Mouse (Mus musculus): ENCODE measurements around the gene Pnkp.

Pnkp gene

GRCm38 (mm10) chr7:44853065-44853464 is 3.9 kb upstream of the Pnkp start:
- no peak for DNase-seq (ENCODE audit: low read depth, low spot score)

- DNase-seq (ENCODE audit: low read depth, low spot score), result no peak
Measured at GRCm38 (mm10) chr7:44853596-44854355, 3.2 kb upstream of the Pnkp start.

GRCm38 (mm10) chr7:44854356-44855031 is 2.4 kb upstream of the Pnkp start:
- peak; percentile 37 for DNase-seq (ENCODE audit: low read depth, low spot score)

- no peak for DNase-seq (ENCODE audit: low read depth, low spot score)
Measured at GRCm38 (mm10) chr7:44855036-44855435, 1.9 kb upstream of the Pnkp start.

- DNase-seq (ENCODE audit: low read depth, low spot score), result no peak
Measured at GRCm38 (mm10) chr7:44856265-44856916, 548 bp upstream of the Pnkp start.

GRCm38 (mm10) chr7:44857905-44858304 is 966 bp downstream of the Pnkp start:
- no peak for DNase-seq (ENCODE audit: low read depth, low spot score)

GRCm38 (mm10) chr7:44859896-44860295 is 3.0 kb downstream of the Pnkp start:
- no peak for DNase-seq (ENCODE audit: low read depth, low spot score)

- no peak for DNase-seq (ENCODE audit: low read depth, low spot score)
Measured at GRCm38 (mm10) chr7:44860576-44861428, 3.9 kb downstream of the Pnkp start.

- no peak for DNase-seq (ENCODE audit: low read depth, low spot score)
Measured at GRCm38 (mm10) chr7:44861429-44861816, 4.5 kb downstream of the Pnkp start.

GRCm38 (mm10) chr7:44862434-44862833 is 5.5 kb downstream of the Pnkp start:
- DNase-seq (ENCODE audit: low read depth, low spot score), result no peak

- DNase-seq (ENCODE audit: low read depth, low spot score), result no peak
Measured at GRCm38 (mm10) chr7:44863210-44863609, 6.3 kb downstream of the Pnkp start.

GRCm38 (mm10) chr7:44863982-44864494 is 7.1 kb downstream of the Pnkp start:
- no peak for DNase-seq (ENCODE audit: low read depth, low spot score)

GRCm38 (mm10) chr7:44864595-44865542 is 7.9 kb downstream of the Pnkp start:
- DNase-seq (ENCODE audit: low read depth, low spot score), result no peak

- DNase-seq (ENCODE audit: low read depth, low spot score), result no peak
Measured at GRCm38 (mm10) chr7:44866276-44867009, 9.5 kb downstream of the Pnkp start.

- no peak for DNase-seq (ENCODE audit: low read depth, low spot score)
Measured at GRCm38 (mm10) chr7:44867010-44867702, 10.2 kb downstream of the Pnkp start.

- no peak for DNase-seq (ENCODE audit: low read depth, low spot score)
Measured at GRCm38 (mm10) chr7:44867802-44868201, 10.9 kb downstream of the Pnkp start.

- DNase-seq (ENCODE audit: low read depth, low spot score), result no peak
Measured at GRCm38 (mm10) chr7:44868465-44868864, 11.5 kb downstream of the Pnkp start.

GRCm38 (mm10) chr7:44868919-44869696 is 12.2 kb downstream of the Pnkp start:
- peak; percentile 51 for DNase-seq (ENCODE audit: low read depth, low spot score)
